Mouse (Mus musculus) heart, adult 2 months (tissue): ENCODE results near the gene Plcb3. TPM values are rescaled to one million over a fixed set of nuclear protein-coding genes. Genes with fewer than 3 reads are reported as not detected.

ENCODE experiments used
- DNase-seq, 2 experiments: peaks; one replicate each; pipeline ENCODE4 v3.0.0; 2021
- H3K27ac ChIP-seq: fragments of 200-600 bp; 2 replicates; pipeline ENCODE4 v1.8.1; 2022
- H3K27me3 ChIP-seq: fragments of 200-500 bp; 2 replicates; pipeline ENCODE4 v1.6.1; 2012; ENCODE audit warnings: mild to moderate bottlenecking, low read length, inconsistent platforms, mixed read lengths; ENCODE audit not compliant: control insufficient read depth, insufficient read depth
- H3K36me3 ChIP-seq: fragments of 200-500 bp; 2 replicates; pipeline ENCODE4 v1.6.1; 2012; ENCODE audit warnings: low read length, inconsistent platforms; ENCODE audit not compliant: control insufficient read depth, insufficient read depth
- H3K4me1 ChIP-seq: fragments of 200-500 bp; 2 replicates; pipeline ENCODE4 v1.6.1; 2011; ENCODE audit warnings: low read length; ENCODE audit not compliant: control insufficient read depth, insufficient read depth
- H3K4me3 ChIP-seq: fragments of 200-600 bp; 2 replicates; pipeline ENCODE4 v1.8.1; 2022
- H3K79me2 ChIP-seq: fragments of 200-500 bp; replicated peaks from 2 replicates; pipeline ENCODE4 v1.6.1; 2012; ENCODE audit warnings: mild to moderate bottlenecking, inconsistent platforms, low read length, moderate library complexity, mixed read lengths; ENCODE audit not compliant: control insufficient read depth, insufficient read depth
- H3K9ac ChIP-seq: fragments of 200-500 bp; 2 replicates; pipeline ENCODE4 v1.6.1; 2012; ENCODE audit warnings: low read depth, mild to moderate bottlenecking, control low read depth, inconsistent platforms, low read length, mixed read lengths
- CTCF ChIP-seq: fragments of 200-600 bp; IDR thresholded peaks from 2 replicates; pipeline ENCODE4 v1.8.1; 2022; ENCODE audit warnings: antibody characterized with exemption, mild to moderate bottlenecking, moderate library complexity
- EP300 ChIP-seq: fragments of 200-500 bp; IDR thresholded peaks from 2 replicates; pipeline ENCODE4 v1.6.1; 2011; ENCODE audit warnings: low read depth, low read length, control low read depth; ENCODE audit not compliant: insufficient read depth
- POLR2A ChIP-seq: fragments of 200-500 bp; IDR thresholded peaks from 2 replicates; pipeline ENCODE4 v1.6.1; 2011; ENCODE audit warnings: mild to moderate bottlenecking, low read depth, low read length, control low read depth; ENCODE audit not compliant: insufficient read depth
- WGBS: fragments of 180-500 bp; shearing (Covaris S2); methylation state at CpG from one replicate; pipeline ENCODE4 v1.1.7; 2018; 5-methylcytosine and 5-hydroxymethylcytosine counted together
- intact Hi-C: fragments of 180-260 bp; cut with DNase I; formaldehyde crosslinking; loops from one replicate; pipeline ENCODE4 v1.15.1; 2025
- polyA plus RNA-seq: library from polyadenylated mRNA; depleted of rRNA; stranded (reverse); fragments of >200 nt; gene quantifications from 2 replicates; pipeline ENCODE4 v1.2.3, GENCODE M21; 2012
- total RNA-seq, 2 experiments: library from RNA; stranded (reverse); gene quantifications; 2 replicates each; pipeline ENCODE4 v1.2.3; 2021

Gene Plcb3
- total and polyA plus RNA-seq, 3 experiments = 14.6 to 27.5 (median 15.2) TPM

GRCm38 (mm10) chr19:6924461-6925306 is 51.6 kb downstream of the Plcb3 start:
- DNase-seq = peak; percentile 85 to 91
- WGBS = 5% methylated on average over 39 of the region's 39 CpGs
- H3K27ac ChIP-seq = no peak overlapping the region

GRCm38 (mm10) chr19:6922901-6923735 is 53.2 kb downstream of the Plcb3 start:
- H3K9ac ChIP-seq = peak overlapping the region; percentile 48; the same call in 1 of the 2 replicates
- no peak for DNase-seq
- H3K27me3 ChIP-seq = peaks cover 12% of the 10 kb centered on the region
- H3K4me1 ChIP-seq = peaks cover 10% of the 10 kb centered on the region
- intact Hi-C loops = no loop called here
- TF ChIP-seq POLR2A = no peak
- no peak for TF ChIP-seq CTCF
- no peak for TF ChIP-seq EP300
- no peaks in the 10 kb centered on the region for H3K36me3 ChIP-seq
- H3K4me3 ChIP-seq = no peak overlapping the region; the same call in 1 of the 2 replicates
- WGBS = 73% methylated on average over 6 of the region's 6 CpGs
- no peaks in the 10 kb centered on the region for H3K79me2 ChIP-seq
- peak overlapping the region; percentile 92 for H3K27ac ChIP-seq

More at GRCm38 (mm10) chr19:6924461-6925306, 51.6 kb downstream of the Plcb3 start:
- TF ChIP-seq EP300 (0 out of 2 replicates have a peak, but pooled peaks have one; percentile 35), POLR2A (no peak), CTCF (peak; percentile 97)
- H3K79me2 ChIP-seq = no peaks in the 10 kb centered on the region
- intact Hi-C loops = loop anchor here (1.0 to 2.0 kb wide), 4 partner anchors 14 to 96 kb away; no protein-coding TSS in a partner anchor
- H3K4me1 ChIP-seq = peaks cover 10% of the 10 kb centered on the region
- H3K27me3 ChIP-seq = peaks cover 13% of the 10 kb centered on the region
- H3K4me3 ChIP-seq = peak overlapping the region; percentile 29; the same call in 1 of the 2 replicates
- peak overlapping the region; percentile 36 for H3K9ac ChIP-seq
- H3K36me3 ChIP-seq = no peaks in the 10 kb centered on the region

GRCm38 (mm10) chr19:6921647-6922567 is 54.4 kb downstream of the Plcb3 start, which contains the start of gene Esrra:
TSS of gene Esrra (minus strand) at chr19:6921813.
- peaks cover 10% of the 10 kb centered on the region for H3K4me1 ChIP-seq
- peaks cover 5% of the 10 kb centered on the region for H3K27me3 ChIP-seq
- intact Hi-C loops = no loop called here
- H3K36me3 ChIP-seq = no peaks in the 10 kb centered on the region
- TF ChIP-seq POLR2A (peak; percentile 75), CTCF (no peak), EP300 (peak; percentile 66; the same call in 1 of the 2 replicates)
- H3K79me2 ChIP-seq = no peaks in the 10 kb centered on the region
- peak within 1 kb of the TSS; percentile 84 for H3K9ac ChIP-seq
- peak; percentile 100 for DNase-seq
- peak within 1 kb of the TSS; percentile 92 for H3K27ac ChIP-seq
- WGBS = under 1% methylated on average over 65 of the region's 66 CpGs
- H3K4me3 ChIP-seq = peak within 1 kb of the TSS; percentile 84

- DNase-seq = no peak
- Histone ChIP-seq H3K27me3 (peaks cover 3% of the 10 kb centered on the region), H3K36me3 (no peaks in the 10 kb centered on the region), H3K9ac (peak overlapping the region; percentile 84), H3K4me1 (peaks cover 10% of the 10 kb centered on the region), H3K4me3 (peak overlapping the region; percentile 84), H3K79me2 (no peaks in the 10 kb centered on the region), H3K27ac (peak overlapping the region; percentile 88)
- 1% methylated on average over 47 of the region's 48 CpGs for WGBS
- TF ChIP-seq EP300 = no peak
- TF ChIP-seq CTCF = 0 out of 2 replicates have a peak, but pooled peaks have one; percentile 21
- TF ChIP-seq POLR2A = no peak
- intact Hi-C loops = loop anchor here (1.0 kb wide), 1 partner anchor 12 kb away; the partner anchor contains the start of gene Trmt112
Measured at GRCm38 (mm10) chr19:6920741-6921636, 55.3 kb downstream of the Plcb3 start.
